Mouse (Mus musculus): ENCODE data around the gene Olfr344. TPM values are rescaled to one million over a fixed set of nuclear protein-coding genes. Genes with fewer than 3 reads are reported as not detected.

Gene Olfr344
- not detected in 2 replicates for polyA plus RNA-seq (2011; ENCODE audit: insufficient read length, low read depth, missing spikeins)

GRCm38 (mm10) chr2:36566362-36566761, at the start of gene Olfr344:
TSS of gene Olfr344 (plus strand) at chr2:36566662.
- Histone ChIP-seq H3K4me1 (ENCODE audit: control insufficient read depth, insufficient read depth, low read length) (no peaks in the 10 kb centered on the region), H3K27ac (ENCODE audit: insufficient read depth, low read length) (no peak within 1 kb of the TSS), H3K4me3 (ENCODE audit: insufficient read depth, low read length) (no peak within 1 kb of the TSS)
- TF ChIP-seq CTCF (IDR thresholded peaks at IDR 0.05; ENCODE audit: borderline replicate concordance, insufficient read depth, low read length) (no peak), POLR2A (IDR thresholded peaks at IDR 0.05; ENCODE audit: low read depth, low read length) (no peak)

- no peaks in the 10 kb centered on the region for H3K4me1 ChIP-seq (ENCODE audit: control insufficient read depth, insufficient read depth, low read length)
- no peak within 1 kb of the TSS for H3K4me3 ChIP-seq (ENCODE audit: insufficient read depth, low read length)
- H3K27ac ChIP-seq (ENCODE audit: insufficient read depth, low read length) = no peak within 1 kb of the TSS
- no peak for TF ChIP-seq POLR2A (IDR thresholded peaks at IDR 0.05; ENCODE audit: low read depth, low read length)
- TF ChIP-seq CTCF (IDR thresholded peaks at IDR 0.05; ENCODE audit: borderline replicate concordance, insufficient read depth, low read length) = no peak
These were observed 41.8 kb upstream of the Olfr344 start, which contains the start of gene Olfr342 for GRCm38 (mm10) chr2:36524698-36525097. TSS of gene Olfr342 (plus strand) at chr2:36524998.

GRCm38 (mm10) chr2:36565156-36565555, 1.3 kb upstream of the Olfr344 start:
- Histone ChIP-seq H3K4me1 (ENCODE audit: control insufficient read depth, insufficient read depth, low read length) (no peaks in the 10 kb centered on the region), H3K4me3 (ENCODE audit: insufficient read depth, low read length) (no peak overlapping the region), H3K27ac (ENCODE audit: insufficient read depth, low read length) (no peak overlapping the region)
- no peak for TF ChIP-seq CTCF (IDR thresholded peaks at IDR 0.05; ENCODE audit: borderline replicate concordance, insufficient read depth, low read length)
- no peak for TF ChIP-seq POLR2A (IDR thresholded peaks at IDR 0.05; ENCODE audit: low read depth, low read length)

GRCm38 (mm10) chr2:36567022-36567421, 560 bp downstream of the Olfr344 start:
- TF ChIP-seq POLR2A (IDR thresholded peaks at IDR 0.05; ENCODE audit: low read depth, low read length) = no peak
- TF ChIP-seq CTCF (IDR thresholded peaks at IDR 0.05; ENCODE audit: borderline replicate concordance, insufficient read depth, low read length) = no peak
- H3K4me1 ChIP-seq (ENCODE audit: control insufficient read depth, insufficient read depth, low read length) = no peaks in the 10 kb centered on the region
- H3K4me3 ChIP-seq (ENCODE audit: insufficient read depth, low read length) = no peak overlapping the region
- H3K27ac ChIP-seq (ENCODE audit: insufficient read depth, low read length) = no peak overlapping the region

GRCm38 (mm10) chr2:36567845-36568244, 1.4 kb downstream of the Olfr344 start:
- Histone ChIP-seq H3K4me1 (ENCODE audit: control insufficient read depth, insufficient read depth, low read length) (no peaks in the 10 kb centered on the region), H3K4me3 (ENCODE audit: insufficient read depth, low read length) (no peak overlapping the region), H3K27ac (ENCODE audit: insufficient read depth, low read length) (no peak overlapping the region)
- no peak for TF ChIP-seq POLR2A (IDR thresholded peaks at IDR 0.05; ENCODE audit: low read depth, low read length)
- TF ChIP-seq CTCF (IDR thresholded peaks at IDR 0.05; ENCODE audit: borderline replicate concordance, insufficient read depth, low read length) = no peak

Other genes starting within 250 kb of the Olfr344 start
- gene Olfr338, start 193.1 kb upstream of the Olfr344 start, polyA plus RNA-seq (2011; ENCODE audit: insufficient read length, low read depth, missing spikeins) = not detected in 2 replicates
- gene Olfr339, start 147.7 kb upstream of the Olfr344 start, polyA plus RNA-seq (2011; ENCODE audit: insufficient read length, low read depth, missing spikeins) = not detected in 2 replicates
- not detected in 2 replicates for gene Olfr340, start 114.1 kb upstream of the Olfr344 start, polyA plus RNA-seq (2011; ENCODE audit: insufficient read length, low read depth, missing spikeins)
- gene Olfr341, start 84.2 kb upstream of the Olfr344 start, polyA plus RNA-seq (2011; ENCODE audit: insufficient read length, low read depth, missing spikeins) = not detected in 2 replicates
- gene Olfr342, start 41.7 kb upstream of the Olfr344 start, polyA plus RNA-seq (2011; ENCODE audit: insufficient read length, low read depth, missing spikeins) = not detected in 2 replicates
- gene Olfr345, start 73.4 kb downstream of the Olfr344 start, polyA plus RNA-seq (2011; ENCODE audit: insufficient read length, low read depth, missing spikeins) = not detected in 2 replicates
- gene Olfr346, start 119.1 kb downstream of the Olfr344 start, polyA plus RNA-seq (2011; ENCODE audit: insufficient read length, low read depth, missing spikeins) = not detected in 2 replicates
- gene Olfr347, start 165.2 kb downstream of the Olfr344 start, polyA plus RNA-seq (2011; ENCODE audit: insufficient read length, low read depth, missing spikeins) = not detected in 2 replicates
- gene Olfr348, start 217.6 kb downstream of the Olfr344 start, polyA plus RNA-seq (2011; ENCODE audit: insufficient read length, low read depth, missing spikeins) = not detected in 2 replicates
- gene Olfr50, start 223.9 kb downstream of the Olfr344 start, polyA plus RNA-seq (2011; ENCODE audit: insufficient read length, low read depth, missing spikeins) = not detected in 2 replicates